Mouse (Mus musculus): ENCODE data around the gene Speer1. TPM values are rescaled to one million over a fixed set of nuclear protein-coding genes. Genes with fewer than 3 reads are reported as not detected.
"Not testable (repeated sequence)": the region's sequence is repeated elsewhere in the genome, so short reads cannot be mapped to it uniquely, and the experiment has no call there.

Gene Speer1
- not detected in 2 replicates for polyA plus RNA-seq (2014; fragmentation: Nextera tagmentation; extraction: Ambion mirVana)

- H3K9ac ChIP-seq (ENCODE audit: low read depth, low read length); H3K27me3 ChIP-seq (ENCODE audit: control insufficient read depth, insufficient read depth, low read length); H3K9me3 ChIP-seq (replicated peaks; ENCODE audit: control insufficient read depth, low read length); H3K4me1 ChIP-seq (ENCODE audit: control insufficient read depth, insufficient read depth, low read length); H3K36me3 ChIP-seq (ENCODE audit: control insufficient read depth, insufficient read depth, low read length); H3K27ac ChIP-seq (ENCODE audit: low read depth, low read length); H3K4me2 ChIP-seq; ATAC-seq (replicated peaks; ENCODE audit: insufficient number of reproducible peaks, low FRiP score, low TSS enrichment); H3K4me3 ChIP-seq (ENCODE audit: low read depth, low read length): not testable (repeated sequence)
- no CpG with 5 or more reads among the region's 4 CpGs for WGBS (ENCODE audit: insufficient replicate concordance)
These were observed at the start of gene Speer1 for GRCm38 (mm10) chr5:11341216-11341615. Gene Speer1, plus strand, starts transcription at chr5:11341516.

Other genes starting within 250 kb of the Speer1 start
- not detected in 2 replicates for gene Gm8879, start 213.9 kb upstream of the Speer1 start, polyA plus RNA-seq (2014; fragmentation: Nextera tagmentation; extraction: Ambion mirVana)
- not detected in 2 replicates for gene Gm5861, start 158.4 kb upstream of the Speer1 start, polyA plus RNA-seq (2014; fragmentation: Nextera tagmentation; extraction: Ambion mirVana)
- gene Gm8890, start 85.5 kb upstream of the Speer1 start, polyA plus RNA-seq (2014; fragmentation: Nextera tagmentation; extraction: Ambion mirVana): not detected in 2 replicates
- not detected in 2 replicates for gene Gm8897, start 74.9 kb downstream of the Speer1 start, polyA plus RNA-seq (2014; fragmentation: Nextera tagmentation; extraction: Ambion mirVana)
- not detected in 2 replicates for gene Gm8906, start 161.2 kb downstream of the Speer1 start, polyA plus RNA-seq (2014; fragmentation: Nextera tagmentation; extraction: Ambion mirVana)

Measured in heart, embryonic 11.5 days (tissue).